Mouse (Mus musculus) layer of hippocampus, postnatal 36 days (tissue): ENCODE results near the gene Gpsm2. TPM values are rescaled to one million over a fixed set of nuclear protein-coding genes. Genes with fewer than 3 reads are reported as not detected.
"Not testable (repeated sequence)": the region's sequence is repeated elsewhere in the genome, so short reads cannot be mapped to it uniquely, and the experiment has no call there.

Experiments
- DNase-seq, 2 experiments: peaks; one replicate each; pipeline ENCODE4 v3.0.0; 2022
- total RNA-seq, 2 experiments: library from RNA; stranded (reverse); gene quantifications; 2 replicates each; pipeline ENCODE4 v1.2.3; 2021

Gpsm2 gene
- total RNA-seq, 2 experiments from 2014 or later, result 15.9 to 19.6 TPM

DNA sequence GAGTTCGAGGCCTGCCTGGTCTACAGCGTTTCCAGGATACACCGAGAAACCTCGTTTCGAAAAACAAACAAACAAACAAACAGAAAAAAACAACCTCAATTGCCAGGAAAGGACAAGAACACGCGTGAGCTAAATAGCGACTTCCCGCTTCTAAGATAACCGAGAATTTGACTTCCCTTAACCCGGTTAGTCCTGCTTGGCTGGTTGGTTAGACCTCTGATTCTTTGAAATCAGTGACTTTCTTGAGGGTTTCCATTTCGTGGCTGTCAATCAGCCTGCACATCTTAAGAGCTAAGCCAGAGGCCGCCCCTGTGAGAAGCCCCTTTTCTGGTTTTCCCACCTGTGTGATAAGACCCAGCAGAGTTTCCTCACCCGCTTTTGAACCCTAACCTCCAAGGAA, 67.5 kb downstream of the Gpsm2 start:
- no peak for DNase-seq

DNA sequence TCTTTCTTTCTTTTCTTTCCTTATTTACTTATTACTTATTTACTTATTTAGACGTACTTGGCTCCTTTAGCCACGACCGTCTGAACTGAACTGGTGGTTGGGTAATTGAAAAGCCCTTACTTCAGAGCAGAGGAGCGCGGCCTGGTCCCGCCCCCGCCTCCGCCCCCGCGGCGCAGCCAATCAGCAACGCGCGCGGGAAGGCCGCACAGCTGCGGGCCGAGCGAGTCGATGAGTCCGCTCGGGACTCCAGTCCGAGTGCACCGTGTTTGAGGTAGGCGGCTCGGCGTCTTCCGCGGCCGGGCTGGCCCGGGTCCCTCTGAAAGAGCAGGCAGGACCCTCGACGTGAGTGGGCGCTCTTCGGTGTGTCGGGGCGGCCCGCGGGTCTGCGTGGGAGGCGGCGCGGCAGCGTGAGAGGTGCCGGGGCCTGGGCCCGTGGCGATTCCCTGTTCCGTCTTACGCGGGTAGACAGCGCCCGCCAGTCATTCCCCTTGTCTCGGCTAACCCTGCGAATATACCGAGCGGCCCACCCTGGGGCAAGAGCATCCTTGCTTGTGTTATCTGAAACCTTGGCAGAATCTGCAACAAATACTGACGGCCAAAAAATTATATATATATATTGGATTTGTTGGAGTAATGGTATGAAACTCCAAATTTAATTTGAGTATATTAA, 68.3 kb downstream of the Gpsm2 start, which contains the start of gene Clcc1:
Gene Clcc1, plus strand, starts transcription at position 204 of the 670 bp plus-strand sequence.
- DNase-seq, result peak; percentile 93 to 95

DNA sequence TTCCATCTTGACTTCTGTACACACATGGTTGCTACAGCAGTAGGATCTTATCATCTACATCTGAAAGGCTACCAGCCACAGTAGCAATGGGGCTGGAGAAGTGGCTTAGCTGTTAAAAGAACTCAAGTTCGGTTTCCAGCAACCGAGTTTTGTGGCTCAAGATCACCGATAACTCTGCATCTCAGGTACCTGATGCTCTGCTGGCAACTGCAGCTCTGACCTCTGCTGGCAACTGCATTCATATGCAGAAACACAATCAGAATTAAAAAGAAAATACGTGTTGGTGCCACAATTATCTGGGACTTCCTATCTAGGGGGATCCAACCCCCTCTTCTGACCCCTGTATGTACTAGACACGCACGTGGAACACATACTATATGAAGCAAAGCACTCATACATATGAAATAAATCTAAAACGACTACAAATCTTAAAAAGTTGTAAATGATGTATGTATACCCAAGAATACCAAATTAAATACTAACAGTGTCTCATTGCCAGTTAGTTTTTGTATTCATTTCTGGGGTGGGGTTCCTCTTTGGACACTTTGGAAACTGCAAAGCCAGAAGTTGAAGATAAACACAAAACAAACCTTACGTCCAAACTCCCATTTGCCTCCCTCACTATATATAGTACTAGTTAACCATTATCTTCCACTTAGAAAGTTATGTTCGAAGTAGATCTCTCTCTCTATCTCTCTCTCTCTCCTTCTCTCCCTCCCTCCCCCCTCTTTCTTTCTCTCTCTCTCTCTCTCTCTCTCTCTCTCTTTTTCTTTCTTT, 69.1 kb downstream of the Gpsm2 start:
- no peak for DNase-seq

GRCm38 (mm10) chr3:108647681-108648080, 74.4 kb downstream of the Gpsm2 start:
- not testable (repeated sequence) for DNase-seq

DNA sequence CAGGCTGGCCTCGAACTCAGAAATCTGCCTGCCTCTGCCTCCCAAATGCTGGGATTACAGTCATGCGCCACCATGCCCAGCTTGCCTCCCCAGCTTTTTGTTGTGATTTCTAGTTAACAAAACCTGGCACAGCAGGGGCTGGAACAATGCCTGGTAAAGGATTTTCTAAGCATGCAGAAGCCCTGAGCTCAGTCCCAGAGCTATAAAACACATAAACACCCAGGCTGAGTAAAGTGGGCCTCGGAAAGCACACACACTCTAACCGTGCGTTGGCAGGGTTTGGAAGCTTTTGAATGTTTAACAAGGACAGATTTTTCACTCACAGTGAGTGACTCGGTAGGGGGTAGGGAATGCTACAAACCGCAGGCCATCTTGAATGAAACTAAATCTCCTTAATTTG, 76.1 kb downstream of the Gpsm2 start:
- DNase-seq, result peak in 1 of 2 experiments; percentile 44

- DNase-seq, result no peak
Observed at GRCm38 (mm10) chr3:108644856-108645255, 77.3 kb downstream of the Gpsm2 start.

DNA sequence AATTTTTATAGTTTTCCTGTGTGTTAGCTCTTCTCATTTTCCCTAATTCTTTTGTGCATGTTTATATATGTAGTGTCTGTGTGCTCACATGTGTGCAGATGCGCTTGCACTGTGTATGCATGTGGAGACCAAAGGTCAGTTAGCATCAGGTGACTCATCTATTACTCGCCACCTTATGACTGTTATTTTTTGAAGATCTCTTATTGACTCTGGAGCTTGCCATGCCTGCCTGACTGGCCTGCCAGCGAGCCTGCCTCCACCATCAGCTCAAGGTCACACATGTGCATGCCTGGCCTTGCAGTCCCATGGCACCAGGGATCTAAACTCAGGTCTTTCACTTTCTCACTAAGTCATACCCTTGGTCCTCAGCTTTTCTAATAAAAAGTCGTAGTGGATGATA, 81.1 kb downstream of the Gpsm2 start:
- no peak for DNase-seq

- DNase-seq, result no peak
Observed at GRCm38 (mm10) chr3:108639412-108639811, 82.7 kb downstream of the Gpsm2 start.

GRCm38 (mm10) chr3:108634761-108635160, 87.3 kb downstream of the Gpsm2 start:
- no peak for DNase-seq

Other genes with a start within 250 kb of the Gpsm2 start
- gene 1700013F07Rik, start 188.2 kb downstream of the Gpsm2 start, total RNA-seq, result 1 to 10 TPM; 2.4 to 2.9 TPM
- 10 to 100 TPM; 26.1 to 29.7 TPM for gene 5330417C22Rik, start 185.8 kb downstream of the Gpsm2 start, total RNA-seq
- 10 to 100 TPM; 51.2 to 54.0 TPM for gene Tmem167b, start 159.8 kb downstream of the Gpsm2 start, total RNA-seq
- 10 to 100 TPM; 25.1 to 26.2 TPM for gene Taf13, start 150.6 kb downstream of the Gpsm2 start, total RNA-seq
- 100 to 1,000 TPM; 129 to 132 TPM for gene Wdr47, start 131.0 kb downstream of the Gpsm2 start, total RNA-seq
- 10 to 100 TPM; 29.1 to 29.4 TPM for gene Clcc1, start 68.4 kb downstream of the Gpsm2 start, total RNA-seq
- gene Aknad1, start 17.3 kb upstream of the Gpsm2 start, total RNA-seq, result under 1 TPM; 0.10 to 0.13 TPM
- 10 to 100 TPM; 22.9 to 25.9 TPM for gene Stxbp3, start 118.2 kb upstream of the Gpsm2 start, total RNA-seq
- gene Fndc7, start 167.7 kb upstream of the Gpsm2 start, total RNA-seq, result under 1 TPM in 1 of 2 experiments, not detected in 1; 0.13 TPM
- gene Prpf38b, start 189.4 kb upstream of the Gpsm2 start, total RNA-seq, result 10 to 100 TPM; 46.7 to 51.9 TPM
- 1 to 10 TPM; 1.8 to 2.6 TPM for gene Henmt1, start 217.6 kb upstream of the Gpsm2 start, total RNA-seq
- not detected for gene Gm9857, start 218.1 kb upstream of the Gpsm2 start, total RNA-seq